Mouse (Mus musculus) midbrain, embryonic 14.5 days (tissue): ENCODE data around the gene Lrig3. TPM values are rescaled to one million over a fixed set of nuclear protein-coding genes. Genes with fewer than 3 reads are reported as not detected.
A peak's percentile ranks its signal among the peaks of the same experiment; 100 is the strongest.

Experiments
- ATAC-seq: fragments of 200-750 bp; cut with Nextera tagmentation; 2 replicates; pipeline ENCODE4 v1.8.0; 2017; ENCODE audit warnings: moderate number of reproducible peaks, moderate library complexity; ENCODE audit not compliant: low FRiP score, low TSS enrichment
- DNase-seq: peaks from one replicate; pipeline ENCODE4 v3.0.0-alpha.2; 2015
- H3K27ac ChIP-seq: fragments of 300-500 bp; sonication (generic); replicated peaks from 2 replicates; pipeline ENCODE4 v1.5.1; 2014; ENCODE audit warnings: mild to moderate bottlenecking, low read depth, low read length, moderate library complexity
- H3K27me3 ChIP-seq: fragments of 300-500 bp; sonication (generic); 2 replicates; pipeline ENCODE4 v1.6.1; 2014; ENCODE audit warnings: low read length, control low read depth, mixed read lengths; ENCODE audit not compliant: control insufficient read depth, insufficient read depth
- H3K36me3 ChIP-seq: fragments of 300-500 bp; sonication (generic); 2 replicates; pipeline ENCODE4 v1.6.1; 2014; ENCODE audit warnings: low read length, control low read depth; ENCODE audit not compliant: control insufficient read depth, insufficient read depth
- H3K4me1 ChIP-seq: fragments of 300-500 bp; sonication (generic); 2 replicates; pipeline ENCODE4 v1.6.1; 2014; ENCODE audit warnings: mild to moderate bottlenecking, antibody characterized with exemption, low read length, control low read depth; ENCODE audit not compliant: control insufficient read depth, insufficient read depth
- H3K4me2 ChIP-seq: fragments of 300-500 bp; sonication (generic); 2 replicates; pipeline ENCODE4 v1.6.1; 2014; ENCODE audit warnings: mild to moderate bottlenecking, low read length, moderate library complexity
- H3K4me3 ChIP-seq: fragments of 300-500 bp; sonication (generic); replicated peaks from 2 replicates; pipeline ENCODE4 v1.5.1; 2014; ENCODE audit warnings: low read depth, low read length
- H3K9ac ChIP-seq: fragments of 300-500 bp; sonication (generic); replicated peaks from 2 replicates; pipeline ENCODE4 v1.6.1; 2014; ENCODE audit warnings: mild to moderate bottlenecking, low read length, moderate library complexity
- H3K9me3 ChIP-seq: fragments of 300-500 bp; sonication (generic); 2 replicates; pipeline ENCODE4 v1.6.1; 2016; ENCODE audit warnings: low read length, control low read depth, mixed read lengths; ENCODE audit not compliant: control insufficient read depth
- WGBS: fragments of 180-500 bp; shearing (Covaris S2); extraction: QIAGEN DNeasy Blood & Tissue Kit; methylation state at CpG from one replicate; pipeline ENCODE4 v1.1.7; 2014; 5-methylcytosine and 5-hydroxymethylcytosine counted together
- microRNA-seq: library from miRNA; unstranded; fragments of <30 nt; microRNA quantifications from one replicate; pipeline ENCODE4, GENCODE M21; 2016
- polyA plus RNA-seq: library from polyadenylated mRNA; unstranded; fragments of >200 nt; fragmentation: Nextera tagmentation; extraction: Ambion mirVana; gene quantifications from 2 replicates; pipeline ENCODE4 v1.2.1, GENCODE M21; 2014

Lrig3 gene
- polyA plus RNA-seq, 1 experiment from 2014 or later = 5.5 TPM

DNA sequence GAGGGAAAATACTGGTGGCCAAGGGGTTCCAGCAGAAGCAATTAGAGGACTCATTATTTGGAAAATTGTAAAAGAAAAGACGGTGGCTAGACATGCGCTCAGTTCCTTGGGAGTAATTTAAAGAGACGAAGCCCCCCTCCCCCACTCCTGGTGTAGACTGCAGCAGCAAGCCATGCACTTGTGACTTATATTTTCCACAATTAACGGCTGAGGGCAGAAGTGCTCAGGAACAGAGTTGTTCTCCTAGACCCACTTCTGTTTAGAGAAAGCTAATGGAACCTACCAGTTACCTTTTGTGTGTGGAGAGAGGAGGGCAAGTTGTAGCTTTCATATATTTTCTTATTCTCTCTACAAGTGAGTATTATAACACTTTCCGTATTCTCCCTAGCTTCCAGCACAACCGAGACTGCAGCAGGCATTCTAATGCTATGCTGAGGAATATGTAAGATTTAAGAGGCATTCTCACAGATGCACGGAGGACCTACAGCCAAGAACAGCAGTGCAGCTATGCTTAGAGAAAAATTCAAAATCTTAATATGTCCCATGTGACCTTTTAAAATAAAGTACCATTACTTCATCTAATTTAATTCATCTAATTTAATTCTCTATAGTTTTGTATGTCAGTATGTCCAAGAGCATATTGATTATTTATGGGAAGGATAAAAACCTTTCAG lies 63.6 kb downstream of the Lrig3 start:
- Histone ChIP-seq H3K4me1 (no peaks in the 10 kb centered on the region), H3K9ac (no peak overlapping the region), H3K27me3 (no peaks in the 10 kb centered on the region), H3K4me3 (no peak overlapping the region), H3K9me3 (no peaks in the 10 kb centered on the region), H3K27ac (no peak overlapping the region), H3K36me3 (no peaks in the 10 kb centered on the region), H3K4me2 (no peak overlapping the region)
- DNase-seq (peak; percentile 23), ATAC-seq (no peak)
- 74% methylated on average over 7 of the region's 7 CpGs for WGBS

DNA sequence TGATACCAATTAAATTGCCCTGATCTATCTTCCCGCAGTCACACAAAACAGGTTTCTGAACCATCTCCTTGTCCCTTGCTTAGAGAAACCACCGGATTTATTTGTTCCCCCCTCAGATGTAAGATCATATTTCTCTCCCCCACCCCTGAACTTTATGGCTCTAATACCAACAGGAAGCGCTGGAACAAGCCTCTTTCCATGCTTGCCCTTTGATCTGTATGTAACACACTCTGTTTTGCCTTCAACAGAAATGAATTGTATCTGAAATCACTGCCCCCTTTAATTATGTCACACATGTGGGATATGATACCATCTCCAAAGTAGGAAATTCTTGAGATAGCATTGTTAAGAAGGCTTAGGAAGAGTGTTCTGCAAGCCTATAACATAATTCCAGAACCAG lies 90.9 kb downstream of the Lrig3 start:
- H3K36me3 ChIP-seq = no peaks in the 10 kb centered on the region
- no peak overlapping the region for H3K27ac ChIP-seq
- no peaks in the 10 kb centered on the region for H3K4me1 ChIP-seq
- H3K4me2 ChIP-seq = no peak overlapping the region
- ATAC-seq (no peak), DNase-seq (no peak)
- no peaks in the 10 kb centered on the region for H3K27me3 ChIP-seq
- WGBS = 83% methylated on average over 3 of the region's 3 CpGs
- H3K9me3 ChIP-seq = no peaks in the 10 kb centered on the region
- H3K4me3 ChIP-seq = no peak overlapping the region
- H3K9ac ChIP-seq = no peak overlapping the region

DNA sequence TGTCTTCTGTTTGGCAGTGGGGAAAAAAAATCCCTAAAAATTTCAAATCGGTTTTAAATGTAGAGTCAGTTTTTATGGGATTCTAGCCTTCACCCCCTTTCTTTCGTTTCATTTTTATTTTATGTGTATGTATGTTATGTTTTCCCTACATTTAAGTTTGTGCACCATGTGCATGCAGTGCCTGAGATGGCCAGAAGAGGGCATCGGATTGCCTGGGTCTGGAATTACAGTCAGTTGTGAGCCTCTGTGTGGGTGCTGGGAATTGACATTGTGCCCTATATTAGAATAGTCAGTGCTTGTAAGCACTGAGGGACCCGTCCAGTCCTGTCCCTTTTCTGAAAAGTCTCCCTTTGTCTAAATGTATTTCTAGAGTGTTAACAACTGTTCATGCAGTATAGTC lies 96.8 kb downstream of the Lrig3 start:
- Histone ChIP-seq H3K27me3 (no peaks in the 10 kb centered on the region), H3K27ac (no peak overlapping the region), H3K9me3 (0 out of 2 replicates have a peak, but pooled peaks cover 2% of the 10 kb centered on the region), H3K36me3 (no peaks in the 10 kb centered on the region), H3K4me1 (no peaks in the 10 kb centered on the region), H3K4me2 (no peak overlapping the region), H3K4me3 (no peak overlapping the region), H3K9ac (no peak overlapping the region)
- ATAC-seq (no peak), DNase-seq (no peak)
- 86% methylated on average over 4 of the region's 4 CpGs for WGBS

Small RNA genes lying within 50 kb of the gene (microRNA-seq; reads per million reads assigned to microRNA genes)
- not detected for gene Gm22183
